Mouse (Mus musculus) midbrain, embryonic 15.5 days (tissue): ENCODE results near the gene Ppp2r5c. TPM values are rescaled to one million over a fixed set of nuclear protein-coding genes. Genes with fewer than 3 reads are reported as not detected.

Experiments used
- ATAC-seq: fragments of 200-750 bp; cut with Nextera tagmentation; replicated peaks from 2 replicates; pipeline ENCODE4 v1.8.0; 2017; ENCODE audit warnings: moderate TSS enrichment
- H3K27ac ChIP-seq: fragments of 300-500 bp; sonication (generic); 2 replicates; pipeline ENCODE4 v1.5.1; 2015; ENCODE audit warnings: mild to moderate bottlenecking, inconsistent platforms
- H3K27me3 ChIP-seq: fragments of 300-500 bp; sonication (generic); replicated peaks from 2 replicates; pipeline ENCODE4 v1.6.1; 2015; ENCODE audit warnings: inconsistent platforms
- H3K36me3 ChIP-seq: fragments of 300-500 bp; sonication (generic); replicated peaks from 2 replicates; pipeline ENCODE4 v1.6.1; 2015; ENCODE audit warnings: inconsistent platforms
- H3K4me1 ChIP-seq: fragments of 300-500 bp; sonication (generic); 2 replicates; pipeline ENCODE4 v1.6.1; 2015; ENCODE audit warnings: inconsistent platforms
- H3K4me2 ChIP-seq: fragments of 300-500 bp; sonication (generic); 2 replicates; pipeline ENCODE4 v1.6.1; 2015; ENCODE audit warnings: inconsistent platforms, mild to moderate bottlenecking, moderate library complexity
- H3K4me3 ChIP-seq: fragments of 300-500 bp; sonication (generic); 2 replicates; pipeline ENCODE4 v1.5.1; 2015; ENCODE audit warnings: mild to moderate bottlenecking, inconsistent platforms
- H3K9ac ChIP-seq: fragments of 300-500 bp; sonication (generic); 2 replicates; pipeline ENCODE4 v1.6.1; 2015; ENCODE audit warnings: mild to moderate bottlenecking, inconsistent platforms
- H3K9me3 ChIP-seq: fragments of 300-500 bp; sonication (generic); 2 replicates; pipeline ENCODE4 v1.6.1; 2016; ENCODE audit warnings: inconsistent platforms
- WGBS: fragments of 180-500 bp; shearing (Covaris S2); methylation state at CpG from one replicate; pipeline ENCODE4 v1.1.7; 2015; ENCODE audit warnings: mixed read lengths; 5-methylcytosine and 5-hydroxymethylcytosine counted together
- polyA plus RNA-seq: library from polyadenylated mRNA; unstranded; fragments of >200 nt; fragmentation: Nextera tagmentation; extraction: Ambion mirVana; gene quantifications from 2 replicates; pipeline ENCODE4 v1.2.1, GENCODE M21; 2015

The Ppp2r5c gene
- polyA plus RNA-seq, 1 experiment from 2014 or later = 149 TPM

DNA sequence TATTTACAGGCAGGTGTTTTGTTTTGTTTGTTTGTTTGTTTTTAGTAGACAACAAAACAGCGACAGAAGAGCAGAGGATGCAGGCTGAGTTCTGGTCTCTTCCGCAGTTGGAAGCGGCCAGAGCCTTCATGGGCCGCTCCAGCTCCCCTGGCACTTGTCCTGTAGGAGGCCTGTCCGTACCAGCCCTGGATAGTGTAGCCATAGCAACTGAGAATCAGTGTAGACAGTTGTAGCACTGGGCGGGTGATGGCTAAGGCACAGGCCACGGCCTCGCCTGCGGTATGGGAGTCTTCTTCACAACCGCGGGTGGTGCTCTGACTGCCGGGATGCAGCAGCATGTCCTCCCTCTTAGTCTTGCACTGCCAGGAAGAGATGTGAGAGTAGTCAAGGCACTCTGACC is 32.3 kb downstream of the Ppp2r5c start:
- no peak for ATAC-seq
- Histone ChIP-seq H3K9me3 (no peaks in the 10 kb centered on the region), H3K27me3 (no peaks in the 10 kb centered on the region), H3K4me1 (peaks cover 4% of the 10 kb centered on the region), H3K4me3 (no peak overlapping the region), H3K4me2 (no peak overlapping the region), H3K27ac (no peak overlapping the region), H3K36me3 (0 out of 2 replicates have a peak, but pooled peaks cover 4% of the 10 kb centered on the region), H3K9ac (no peak overlapping the region)
- 83% methylated on average over 12 of the region's 12 CpGs for WGBS

DNA sequence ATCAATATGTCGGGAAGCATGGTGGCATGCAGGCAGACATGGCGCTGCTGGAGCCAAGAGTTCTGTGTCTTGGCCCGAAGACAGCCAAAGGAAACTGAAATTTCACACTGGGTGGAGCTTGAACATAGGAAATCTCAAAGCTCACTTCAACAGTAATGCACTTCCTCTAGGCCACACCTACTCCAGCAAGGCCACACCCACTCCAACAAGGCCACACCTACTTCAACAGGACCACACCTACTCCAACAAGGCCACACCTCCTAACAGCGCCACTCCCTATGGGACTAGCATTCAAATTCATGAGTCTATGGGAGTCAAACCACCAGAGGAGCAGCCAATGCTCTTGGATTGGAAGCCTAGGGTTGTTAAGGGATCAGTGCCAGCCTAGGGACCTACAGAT is 33.8 kb downstream of the Ppp2r5c start:
- no peak for ATAC-seq
- H3K4me2 ChIP-seq = no peak overlapping the region
- H3K4me3 ChIP-seq = no peak overlapping the region
- H3K36me3 ChIP-seq = 0 out of 2 replicates have a peak, but pooled peaks cover 4% of the 10 kb centered on the region
- H3K4me1 ChIP-seq = peaks cover 15% of the 10 kb centered on the region
- no peak overlapping the region for H3K27ac ChIP-seq
- no peaks in the 10 kb centered on the region for H3K9me3 ChIP-seq
- WGBS = 82% methylated on average over 4 of the region's 4 CpGs
- no peak overlapping the region for H3K9ac ChIP-seq
- H3K27me3 ChIP-seq = no peaks in the 10 kb centered on the region

DNA sequence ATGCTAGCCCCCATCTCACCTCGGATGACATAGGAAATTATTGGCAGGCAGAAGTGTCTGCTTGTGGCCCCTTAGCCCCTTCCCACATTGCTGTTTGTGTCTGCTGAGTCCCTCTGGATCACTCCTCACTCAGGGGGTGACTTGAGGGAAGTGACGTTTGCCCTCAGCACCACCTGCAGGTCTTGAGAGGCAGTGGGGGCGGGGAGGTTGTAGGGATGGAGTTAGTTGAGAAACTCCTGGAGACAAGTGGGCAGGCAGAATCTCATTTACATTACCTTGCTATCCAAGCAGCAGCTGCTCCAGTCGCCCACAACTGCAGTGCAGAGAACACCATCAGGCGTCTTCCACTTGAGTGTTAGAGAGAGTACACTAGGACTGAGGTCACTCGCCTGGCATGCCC is 36.8 kb downstream of the Ppp2r5c start:
- Histone ChIP-seq H3K27me3 (no peaks in the 10 kb centered on the region), H3K4me1 (peaks cover 36% of the 10 kb centered on the region), H3K36me3 (0 out of 2 replicates have a peak, but pooled peaks cover 4% of the 10 kb centered on the region), H3K9ac (no peak overlapping the region), H3K27ac (no peak overlapping the region), H3K4me3 (no peak overlapping the region), H3K9me3 (no peaks in the 10 kb centered on the region), H3K4me2 (no peak overlapping the region)
- 39% methylated on average over 6 of the region's 6 CpGs for WGBS
- no peak for ATAC-seq

DNA sequence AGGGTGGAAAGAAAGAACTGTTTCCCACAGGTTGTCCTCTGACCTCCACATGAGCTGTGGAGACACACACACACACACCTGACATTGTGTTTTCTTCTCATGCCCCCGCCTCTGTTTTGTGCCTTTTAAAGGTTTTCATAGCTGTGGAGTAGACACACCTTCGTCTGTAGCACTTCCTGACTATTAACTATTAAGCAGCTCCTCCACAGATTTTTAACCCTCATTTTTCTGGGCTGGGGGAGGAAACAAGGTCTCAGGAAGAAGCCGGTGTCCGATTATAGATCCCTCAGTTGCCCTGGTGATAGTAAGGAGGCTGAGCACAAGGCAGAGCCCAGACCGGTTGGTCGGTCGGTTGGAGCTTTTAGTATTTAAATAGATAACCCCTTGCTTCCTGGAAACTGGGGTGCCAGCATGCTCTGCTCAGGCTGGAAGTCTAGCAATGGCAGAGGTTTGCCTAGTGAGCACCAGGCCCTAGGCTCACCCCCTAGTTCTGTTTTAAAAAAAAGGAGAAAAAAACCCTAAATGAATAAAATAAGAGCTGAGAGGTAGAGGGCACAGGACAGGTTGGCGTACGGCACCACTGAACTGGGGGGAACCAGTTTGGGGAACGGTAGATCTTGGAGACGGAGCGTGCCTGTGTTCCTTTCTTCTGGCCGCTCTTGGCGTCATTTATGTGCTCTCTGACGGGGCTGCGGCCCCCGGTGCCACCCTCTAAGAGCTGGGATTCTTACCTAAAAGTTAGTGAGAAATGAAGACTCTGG is 38.1 kb downstream of the Ppp2r5c start:
- peak overlapping the region; percentile 75 for H3K9ac ChIP-seq
- H3K4me1 ChIP-seq = peaks cover 38% of the 10 kb centered on the region
- ATAC-seq = peak; percentile 45
- peak overlapping the region; percentile 85 for H3K4me2 ChIP-seq
- peak overlapping the region; percentile 69 for H3K4me3 ChIP-seq
- 0 out of 2 replicates have a peak, but pooled peaks cover 4% of the 10 kb centered on the region for H3K36me3 ChIP-seq
- peak overlapping the region; percentile 97 for H3K27ac ChIP-seq
- no peaks in the 10 kb centered on the region for H3K9me3 ChIP-seq
- H3K27me3 ChIP-seq = no peaks in the 10 kb centered on the region
- WGBS = 2% methylated on average over 17 of the region's 17 CpGs

DNA sequence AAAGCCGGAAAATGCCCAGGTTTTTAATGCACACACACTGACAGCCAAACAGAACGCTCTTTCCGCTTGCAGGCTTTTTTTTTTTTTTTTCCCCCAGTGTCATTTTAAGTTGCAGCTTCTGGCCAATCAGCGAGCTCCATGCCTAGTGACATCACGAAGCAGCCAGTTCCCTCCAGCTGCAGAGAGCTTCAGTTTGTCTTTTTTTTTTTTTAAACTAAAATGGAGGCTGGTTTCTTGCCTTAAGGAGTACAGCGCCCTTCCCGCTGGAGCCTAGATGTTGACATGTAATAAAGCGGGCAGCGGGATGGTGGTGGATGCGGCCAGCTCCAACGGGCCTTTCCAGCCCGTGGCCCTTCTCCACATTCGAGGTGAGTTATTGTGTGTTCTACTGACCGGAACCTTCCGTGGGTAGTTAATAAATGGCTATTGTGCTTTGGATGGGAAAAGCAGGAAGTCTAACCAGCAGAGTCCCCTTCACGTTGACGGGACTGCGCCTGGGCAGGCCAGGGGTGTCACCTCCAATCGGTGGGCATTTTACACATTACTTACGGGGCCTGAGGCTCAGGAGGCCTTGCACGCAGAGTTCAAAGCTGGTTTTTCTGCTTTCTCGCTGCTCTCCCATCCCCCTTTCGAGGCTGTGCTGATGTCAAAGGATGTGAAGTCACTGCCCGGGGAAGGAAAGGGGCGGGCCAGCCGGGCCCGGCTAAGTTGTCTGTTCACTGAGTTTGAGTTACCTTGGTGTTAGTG is 38.8 kb downstream of the Ppp2r5c start:
- peak; percentile 88 for ATAC-seq
- H3K27me3 ChIP-seq = no peaks in the 10 kb centered on the region
- H3K4me3 ChIP-seq = peak overlapping the region; percentile 69
- H3K4me1 ChIP-seq = peaks cover 38% of the 10 kb centered on the region
- H3K9ac ChIP-seq = peak overlapping the region; percentile 75
- H3K4me2 ChIP-seq = peak overlapping the region; percentile 85
- H3K27ac ChIP-seq = peak overlapping the region; percentile 97
- WGBS = under 1% methylated on average over 27 of the region's 27 CpGs
- 0 out of 2 replicates have a peak, but pooled peaks cover 4% of the 10 kb centered on the region for H3K36me3 ChIP-seq
- no peaks in the 10 kb centered on the region for H3K9me3 ChIP-seq

DNA sequence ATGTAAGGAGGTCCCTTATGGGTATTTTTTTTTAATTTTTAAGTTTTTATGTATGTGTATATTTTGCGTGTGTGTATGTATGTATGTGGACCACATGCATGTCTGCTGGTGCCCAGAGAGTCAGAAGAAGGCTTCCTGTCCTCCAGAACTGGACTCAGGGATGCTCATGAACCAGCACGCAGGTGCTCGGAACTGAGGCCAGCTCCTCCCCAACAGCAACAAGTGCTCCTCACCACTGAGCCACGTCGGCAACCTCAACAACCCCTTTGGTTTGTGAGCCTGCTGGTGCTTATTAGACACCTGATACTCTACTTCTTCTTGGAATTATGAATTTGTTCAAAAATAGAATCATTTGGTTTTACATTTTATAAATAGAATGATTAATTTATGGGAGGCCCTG is 39.9 kb downstream of the Ppp2r5c start:
- Histone ChIP-seq H3K27ac (no peak overlapping the region), H3K4me1 (peaks cover 38% of the 10 kb centered on the region), H3K9ac (no peak overlapping the region), H3K9me3 (no peaks in the 10 kb centered on the region), H3K4me3 (peak overlapping the region; percentile 69), H3K27me3 (no peaks in the 10 kb centered on the region), H3K36me3 (no peaks in the 10 kb centered on the region), H3K4me2 (peak overlapping the region; percentile 85)
- WGBS = 81% methylated on average over 5 of the region's 5 CpGs
- ATAC-seq = no peak

DNA sequence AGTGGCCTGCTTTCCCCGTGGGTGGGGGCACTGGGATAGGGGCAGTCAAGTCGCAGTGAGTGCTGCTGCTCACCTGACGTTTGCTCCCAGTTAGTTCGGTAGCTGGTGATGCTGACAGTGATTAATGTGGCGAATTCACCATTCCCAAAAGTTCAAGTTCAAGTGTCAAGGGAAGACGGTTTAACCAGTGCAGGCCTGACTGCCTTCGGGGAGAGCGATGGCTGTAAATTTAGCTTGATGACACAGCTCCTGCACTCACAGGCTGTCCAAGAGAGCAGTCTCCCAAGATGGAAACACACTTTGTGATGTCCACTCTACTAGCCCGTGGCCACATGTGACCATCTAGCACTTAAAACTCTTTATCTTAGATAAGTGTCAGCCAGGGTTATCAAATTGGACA is 41.1 kb downstream of the Ppp2r5c start:
- Histone ChIP-seq H3K4me1 (peaks cover 38% of the 10 kb centered on the region), H3K4me3 (no peak overlapping the region), H3K9me3 (no peaks in the 10 kb centered on the region), H3K27me3 (no peaks in the 10 kb centered on the region), H3K9ac (no peak overlapping the region), H3K27ac (no peak overlapping the region), H3K4me2 (no peak overlapping the region), H3K36me3 (no peaks in the 10 kb centered on the region)
- no peak for ATAC-seq
- 78% methylated on average over 9 of the region's 9 CpGs for WGBS

DNA sequence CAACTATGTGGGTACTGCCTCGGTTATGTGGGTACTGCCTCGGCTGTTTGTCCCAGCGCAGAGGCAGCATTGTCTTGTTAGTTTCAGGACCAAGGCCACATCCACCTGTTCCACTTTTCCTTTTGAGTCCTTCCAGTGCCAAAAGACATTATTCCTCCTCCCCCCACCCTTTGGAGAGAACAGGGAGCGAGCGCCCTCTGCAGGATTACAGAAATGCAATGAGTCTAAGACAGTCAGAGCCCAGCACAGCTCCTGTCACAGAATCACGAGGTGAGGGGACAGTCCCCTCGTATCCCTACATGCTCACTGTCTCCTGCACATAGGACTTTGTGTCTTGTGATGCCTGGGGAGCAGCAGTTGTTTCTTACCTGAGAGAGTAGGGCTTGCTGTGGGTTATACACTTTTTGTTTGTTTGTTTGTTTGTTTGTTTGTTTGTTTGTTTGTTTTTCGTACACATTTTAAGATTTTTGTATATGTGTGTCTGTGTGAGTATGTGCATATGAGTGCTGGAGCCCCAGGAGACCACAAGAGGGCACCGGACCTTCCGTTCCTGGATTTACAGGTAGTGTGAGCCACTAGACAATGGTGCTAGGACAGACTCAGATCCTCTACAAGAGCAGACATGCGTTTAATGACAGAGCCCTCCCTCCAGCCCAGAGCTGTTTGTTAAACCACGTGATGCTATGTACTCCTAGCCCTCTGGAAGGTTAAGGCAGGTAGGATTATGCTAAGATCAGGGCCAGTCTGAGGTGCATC is 43.2 kb downstream of the Ppp2r5c start:
- no peak overlapping the region for H3K27ac ChIP-seq
- WGBS = 96% methylated on average over 12 of the region's 12 CpGs
- no peak overlapping the region for H3K9ac ChIP-seq
- H3K4me1 ChIP-seq = peaks cover 25% of the 10 kb centered on the region
- no peaks in the 10 kb centered on the region for H3K27me3 ChIP-seq
- H3K9me3 ChIP-seq = no peaks in the 10 kb centered on the region
- H3K36me3 ChIP-seq = no peaks in the 10 kb centered on the region
- H3K4me3 ChIP-seq = no peak overlapping the region
- H3K4me2 ChIP-seq = no peak overlapping the region
- ATAC-seq = no peak

DNA sequence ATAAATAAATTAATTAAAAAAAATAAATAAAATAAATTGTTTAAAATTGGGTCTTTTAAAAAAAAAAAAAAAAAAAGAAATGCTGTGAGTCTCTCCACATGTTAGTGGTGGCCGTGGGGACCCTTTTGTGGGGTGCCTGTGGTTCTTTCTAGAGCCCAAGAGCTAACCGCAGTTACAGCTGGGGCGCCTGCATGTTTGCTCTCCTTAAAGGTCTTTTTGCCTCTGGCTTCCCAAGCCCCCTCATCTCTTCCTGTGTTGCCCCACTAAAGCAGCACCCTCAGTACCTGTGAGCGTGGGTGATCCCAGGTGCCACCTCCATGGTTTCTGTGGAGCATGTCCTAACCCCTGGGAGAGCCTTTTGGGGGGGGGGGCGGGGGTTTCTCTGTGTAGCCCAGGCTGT is 45.5 kb downstream of the Ppp2r5c start:
- no peak overlapping the region for H3K4me2 ChIP-seq
- no peak overlapping the region for H3K27ac ChIP-seq
- H3K27me3 ChIP-seq = no peaks in the 10 kb centered on the region
- WGBS = 94% methylated on average over 5 of the region's 5 CpGs
- no peak for ATAC-seq
- H3K9ac ChIP-seq = no peak overlapping the region
- H3K4me3 ChIP-seq = no peak overlapping the region
- H3K36me3 ChIP-seq = no peaks in the 10 kb centered on the region
- peaks cover 10% of the 10 kb centered on the region for H3K4me1 ChIP-seq
- no peaks in the 10 kb centered on the region for H3K9me3 ChIP-seq

DNA sequence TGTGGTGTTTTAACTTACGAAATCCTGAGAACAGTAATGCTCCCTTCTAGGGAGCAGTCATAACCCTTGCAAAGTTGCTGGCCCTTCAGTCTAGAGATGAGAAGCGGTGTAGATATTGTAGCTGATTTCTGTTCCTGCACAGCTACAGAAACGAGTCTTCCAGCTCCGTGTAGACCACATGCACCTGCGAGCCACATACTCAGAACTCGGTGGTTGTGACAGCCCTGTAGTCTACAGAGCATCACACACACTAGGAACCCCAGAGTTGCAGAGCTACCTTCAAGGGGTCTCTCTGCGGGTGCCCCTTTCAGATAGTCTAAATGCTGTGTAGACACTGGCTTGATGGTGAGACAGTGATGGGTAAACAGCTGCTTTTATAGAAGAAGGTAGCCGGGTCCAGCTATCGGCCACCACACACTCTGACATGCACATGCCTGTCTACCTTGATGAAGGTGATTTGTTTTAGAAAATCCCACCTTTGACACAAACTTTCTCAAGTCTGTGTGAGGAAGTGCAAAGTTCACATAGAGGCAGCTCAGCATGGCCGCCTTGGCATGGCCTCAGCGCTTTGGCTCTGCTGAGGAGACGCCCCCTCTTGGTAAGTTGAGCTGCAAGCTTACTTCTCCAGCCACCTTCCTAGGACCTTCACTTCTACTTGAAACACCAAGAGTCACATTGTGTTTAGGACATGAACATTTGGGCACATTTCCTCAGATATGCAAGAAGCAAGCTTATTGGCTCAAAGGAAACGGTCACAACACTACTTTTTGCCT is 46.9 kb downstream of the Ppp2r5c start:
- Histone ChIP-seq H3K27me3 (no peaks in the 10 kb centered on the region), H3K36me3 (no peaks in the 10 kb centered on the region), H3K27ac (no peak overlapping the region), H3K4me3 (no peak overlapping the region), H3K9me3 (no peaks in the 10 kb centered on the region), H3K4me1 (peaks cover 8% of the 10 kb centered on the region), H3K4me2 (no peak overlapping the region), H3K9ac (no peak overlapping the region)
- ATAC-seq = no peak
- WGBS = 94% methylated on average over 13 of the region's 13 CpGs

DNA sequence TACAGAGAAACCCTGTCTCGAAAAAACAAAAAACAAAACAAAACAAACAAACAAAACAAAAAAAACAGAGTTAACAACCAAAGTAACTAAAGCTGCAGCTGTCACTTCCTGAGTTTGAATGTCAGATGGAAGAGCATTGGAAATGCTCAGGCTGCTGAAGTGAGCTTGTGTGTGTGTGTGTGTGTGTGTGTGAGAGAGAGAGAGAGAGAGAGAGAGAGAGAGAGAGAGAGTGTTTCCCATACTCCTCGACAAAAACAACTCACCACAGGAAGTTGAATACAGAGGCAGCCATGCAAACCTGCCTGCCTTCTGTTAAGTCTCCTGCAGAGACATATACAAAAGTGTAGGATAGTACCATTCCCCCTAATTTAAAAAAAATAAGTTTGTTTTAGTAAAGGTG is 47.9 kb downstream of the Ppp2r5c start:
- Histone ChIP-seq H3K4me3 (no peak overlapping the region), H3K9ac (no peak overlapping the region), H3K4me1 (peaks cover 12% of the 10 kb centered on the region), H3K36me3 (no peaks in the 10 kb centered on the region), H3K4me2 (no peak overlapping the region), H3K9me3 (no peaks in the 10 kb centered on the region), H3K27me3 (no peaks in the 10 kb centered on the region), H3K27ac (no peak overlapping the region)
- WGBS = 70% methylated on average over 2 of the region's 2 CpGs
- no peak for ATAC-seq
